ENCODE assay signal across 8 mouse cellular contexts in genomic region chr15:90679760-90680579, GRCm38 (mm10). TPM values are rescaled to one million over a fixed set of nuclear protein-coding genes. Genes with fewer than 3 reads are reported as not detected.
DNase-seq lines count a peak whose midpoint lies in the region; ATAC-seq and TF ChIP-seq lines count a peak whose summit lies in the region.
"Had no signal": no experiment of that assay in that cellular context is flagged by ENCODE, and none has a peak within 500 bp of the region (broad histone marks: within the 10 kb centered on the region; RNA-seq: fewer than 3 reads in every experiment).

No protein-coding gene starts in this region.

- peak; percentile 60 for TF ChIP-seq CTCF in bone marrow, adult 2 months (IDR thresholded peaks at IDR 0.05; ENCODE audit: control insufficient read depth, insufficient read depth, low read length)

- H3K4me2 ChIP-seq in embryonic facial prominence, embryonic 11.5 days (ENCODE audit: low read depth, low read length), result peak overlapping the region; percentile 98
- peak overlapping the region; percentile 95 for H3K4me2 ChIP-seq in limb, embryonic 12.5 days
- peak overlapping the region; percentile 85 for H3K4me2 ChIP-seq in midbrain, embryonic 12.5 days (replicated peaks)

- H3K4me3 ChIP-seq in bone marrow, adult 2 months (replicated peaks; ENCODE audit: control insufficient read depth, low read depth, low read length), result peak overlapping the region; percentile 9
- peak overlapping the region; percentile 62 for H3K4me3 ChIP-seq in embryonic facial prominence, embryonic 11.5 days (ENCODE audit: low read depth, low read length)
- H3K4me3 ChIP-seq in limb, embryonic 12.5 days (replicated peaks), result peak overlapping the region; percentile 61
- H3K4me3 ChIP-seq in midbrain, embryonic 12.5 days, result peak overlapping the region; percentile 62

- no peak for TF ChIP-seq POLR2A in bone marrow, adult 2 months (IDR thresholded peaks at IDR 0.05; ENCODE audit: borderline replicate concordance, control insufficient read depth, low read depth, low read length)

- ATAC-seq in embryonic facial prominence, embryonic 11.5 days (replicated peaks; ENCODE audit: insufficient number of reproducible peaks, low FRiP score, low TSS enrichment, low read depth), result peak; percentile 82
- ATAC-seq in limb, embryonic 12.5 days (ENCODE audit: insufficient number of reproducible peaks, insufficient read depth, low FRiP score, low TSS enrichment, low read depth), result peak; percentile 79; the same call in 1 of the 2 replicates
- peak; percentile 87 for ATAC-seq in midbrain, embryonic 12.5 days (ENCODE audit: low FRiP score, low read depth)

- WGBS in bone marrow, adult 2 months, result 3% methylated on average over 36 of the region's 36 CpGs
- WGBS in embryonic facial prominence, embryonic 11.5 days, result 2% methylated on average over 36 of the region's 36 CpGs
- 4% methylated on average over 36 of the region's 36 CpGs for WGBS in limb, embryonic 12.5 days
- WGBS in midbrain, embryonic 12.5 days, result 3% methylated on average over 36 of the region's 36 CpGs

- H3K9me3 ChIP-seq in embryonic facial prominence, embryonic 11.5 days (replicated peaks; ENCODE audit: control insufficient read depth, low read length), result no peaks in the 10 kb centered on the region
- no peaks in the 10 kb centered on the region for H3K9me3 ChIP-seq in limb, embryonic 12.5 days
- no peaks in the 10 kb centered on the region for H3K9me3 ChIP-seq in midbrain, embryonic 12.5 days

- H3K27ac ChIP-seq in bone marrow, adult 2 months (ENCODE audit: control insufficient read depth, insufficient read depth, low read depth, low read length, poor library complexity), result no peak overlapping the region; the same call in 1 of the 2 replicates
- H3K27ac ChIP-seq in embryonic facial prominence, embryonic 11.5 days (replicated peaks; ENCODE audit: low read depth, low read length), result no peak overlapping the region
- H3K27ac ChIP-seq in limb, embryonic 12.5 days, result no peak overlapping the region
- no peak overlapping the region for H3K27ac ChIP-seq in midbrain, embryonic 12.5 days (replicated peaks)
- H3K27ac ChIP-seq: macrophage had no signal

- peak overlapping the region; percentile 48 for H3K9ac ChIP-seq in embryonic facial prominence, embryonic 11.5 days (replicated peaks; ENCODE audit: low read length)
- H3K9ac ChIP-seq in limb, embryonic 12.5 days (replicated peaks), result peak overlapping the region; percentile 60
- H3K9ac ChIP-seq in midbrain, embryonic 12.5 days (replicated peaks), result peak overlapping the region; percentile 56

- H3K27me3 ChIP-seq in embryonic facial prominence, embryonic 11.5 days (ENCODE audit: control insufficient read depth, insufficient read depth, low read length), result peaks cover 2% of the 10 kb centered on the region; the same call in 1 of the 2 replicates
- H3K27me3 ChIP-seq in limb, embryonic 12.5 days, result peaks cover 26% of the 10 kb centered on the region
- H3K27me3 ChIP-seq in midbrain, embryonic 12.5 days, result peaks cover 29% of the 10 kb centered on the region

- no peaks in the 10 kb centered on the region; the same call in 1 of the 2 replicates for H3K4me1 ChIP-seq in bone marrow, adult 2 months (ENCODE audit: control insufficient read depth, insufficient read depth, low read length)
- H3K4me1 ChIP-seq in embryonic facial prominence, embryonic 11.5 days (ENCODE audit: control insufficient read depth, insufficient read depth, low read length), result no peaks in the 10 kb centered on the region
- peaks cover 6% of the 10 kb centered on the region for H3K4me1 ChIP-seq in limb, embryonic 12.5 days (replicated peaks)
- H3K4me1 ChIP-seq in midbrain, embryonic 12.5 days, result no peaks in the 10 kb centered on the region

- DNase-seq in embryonic facial prominence, embryonic 11.5 days (ENCODE audit: low spot score), result peak; percentile 76
- peak; percentile 66 to 82 for DNase-seq in heart, adult 18-20 months
- DNase-seq in kidney, adult 11 months, result peak; percentile 34
- peak; percentile 20 to 72 for DNase-seq in spleen, postnatal 4 days (ENCODE audit: low spot score in 2 of 2)

- H3K36me3 ChIP-seq in embryonic facial prominence, embryonic 11.5 days (replicated peaks; ENCODE audit: control insufficient read depth, insufficient read depth, low read depth, low read length), result no peaks in the 10 kb centered on the region
- no peaks in the 10 kb centered on the region for H3K36me3 ChIP-seq in limb, embryonic 12.5 days
- no peaks in the 10 kb centered on the region for H3K36me3 ChIP-seq in midbrain, embryonic 12.5 days

RNA-seq across cellular contexts. Expression of gene Cpne8, which starts 0.7 kb away (rescaled TPM):
- 2.0 and 2.3 TPM in 2 replicates for polyA plus RNA-seq in bone marrow, adult 2 months (2011; ENCODE audit: insufficient read depth, insufficient read length, low replicate concordance, missing spikeins)
- polyA plus RNA-seq in embryonic facial prominence, embryonic 11.5 days (2014; fragmentation: Nextera tagmentation; extraction: Ambion mirVana), result 5.9 and 7.7 TPM in 2 replicates
- 10 to 100 TPM in 1 of 2 experiments, 1 to 10 TPM in 1; 9.1 to 10.3 TPM for total RNA-seq in heart, adult 18-20 months (2021)
- polyA plus RNA-seq in limb, embryonic 12.5 days (2016; fragmentation: Nextera tagmentation; extraction: Ambion mirVana), result 4.8 and 5.2 TPM in 2 replicates
- 6.4 and 7.2 TPM in 2 replicates for polyA plus RNA-seq in midbrain, embryonic 12.5 days (2016; fragmentation: Nextera tagmentation; extraction: Ambion mirVana)

Comparison
In these comparisons a context has a peak if more than half of its experiments do, and no peak if none do; other contexts are left out.
1. H3K4me3 ChIP-seq: peak in every context shown above with its lines; median percentile 62 in embryonic facial prominence, embryonic 11.5 days; 62 in midbrain, embryonic 12.5 days; 61 in limb, embryonic 12.5 days; 9 in bone marrow, adult 2 months.